Mouse (Mus musculus): ENCODE data around the gene Tyw1.

Tyw1 gene

DNA sequence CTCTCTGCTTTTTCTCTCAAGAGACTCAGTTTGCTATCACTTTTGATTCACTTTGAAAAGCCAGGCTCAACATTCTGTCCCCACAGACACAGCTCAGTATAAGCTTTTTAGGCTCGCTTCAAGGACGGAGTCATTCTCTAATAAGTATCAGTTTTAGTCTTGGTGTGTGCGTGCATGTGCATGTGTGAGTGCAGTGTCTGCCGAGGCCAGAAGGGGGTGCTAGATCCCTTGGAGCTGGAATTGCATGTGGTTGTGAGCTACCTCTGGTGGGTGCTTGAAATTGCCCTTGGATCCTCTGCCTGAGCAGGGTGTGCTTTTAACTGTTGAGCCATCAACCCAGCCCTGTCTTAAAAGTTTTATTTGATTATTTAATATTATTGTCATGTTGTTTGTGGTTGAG lies 54.7 kb downstream of the Tyw1 start:
- in situ Hi-C loops (cut with MboI, MseI), result no loop called here

DNA sequence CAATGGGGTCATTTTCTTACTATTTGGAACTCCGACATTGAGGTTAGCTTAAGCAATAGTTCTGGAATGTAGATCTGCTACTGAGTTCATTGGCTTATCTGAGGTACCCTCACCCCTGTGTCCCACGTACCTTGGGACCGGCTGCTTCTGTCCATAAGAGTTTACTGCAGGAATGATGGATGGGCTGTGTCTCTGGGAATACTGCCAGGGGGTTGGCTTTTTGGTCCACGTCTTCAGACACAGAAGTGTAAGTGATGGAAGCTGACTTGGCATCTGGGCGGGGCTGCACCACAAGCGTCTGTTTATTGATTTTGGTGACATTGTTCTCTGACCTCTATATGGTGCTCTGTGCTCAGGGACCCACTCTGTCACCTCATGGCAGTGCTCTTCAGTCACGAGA lies 55.4 kb downstream of the Tyw1 start:
- in situ Hi-C loops (cut with MboI, MseI), result no loop called here

DNA sequence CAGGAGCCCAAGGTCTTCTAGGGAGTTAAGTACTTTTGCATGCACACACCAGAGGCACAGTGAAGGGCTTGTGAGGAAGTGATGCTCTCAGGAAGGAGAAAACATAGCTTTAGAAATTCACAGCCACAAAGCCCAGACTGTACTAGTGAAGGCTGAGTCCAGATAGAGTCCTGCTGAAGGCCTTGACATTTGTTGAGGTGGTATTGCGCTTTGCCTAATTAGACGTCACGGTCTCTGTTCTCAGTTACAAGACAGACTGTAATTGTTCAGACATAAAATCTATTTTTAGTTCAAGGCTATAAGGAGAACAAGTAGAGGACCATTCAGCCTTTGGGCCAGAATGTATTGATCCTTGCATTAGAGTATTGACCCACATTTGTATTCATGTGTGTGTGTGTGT lies 58.1 kb downstream of the Tyw1 start:
- in situ Hi-C loops (cut with MboI, MseI), result no loop called here

DNA sequence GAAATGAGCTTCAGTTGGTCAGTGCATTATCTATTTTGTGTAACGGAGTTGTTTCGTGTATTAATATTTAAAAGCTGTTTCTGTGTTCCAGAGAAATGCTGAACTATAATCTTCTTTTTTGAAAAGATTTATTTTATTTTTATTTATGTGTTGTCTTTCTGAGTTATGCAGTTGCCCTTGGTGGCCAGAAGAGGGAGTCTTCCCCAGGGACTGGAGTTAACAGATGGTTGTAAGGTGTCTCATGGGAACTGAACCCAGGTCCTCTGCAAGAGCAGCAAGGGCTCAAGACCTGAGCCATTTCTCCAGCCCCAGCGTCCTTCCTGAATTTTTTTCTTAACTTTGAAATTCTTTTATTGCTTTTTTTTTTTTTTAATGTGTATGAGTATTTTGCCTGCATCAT lies 59.5 kb downstream of the Tyw1 start:
- in situ Hi-C loops (cut with MboI, MseI), result no loop called here

DNA sequence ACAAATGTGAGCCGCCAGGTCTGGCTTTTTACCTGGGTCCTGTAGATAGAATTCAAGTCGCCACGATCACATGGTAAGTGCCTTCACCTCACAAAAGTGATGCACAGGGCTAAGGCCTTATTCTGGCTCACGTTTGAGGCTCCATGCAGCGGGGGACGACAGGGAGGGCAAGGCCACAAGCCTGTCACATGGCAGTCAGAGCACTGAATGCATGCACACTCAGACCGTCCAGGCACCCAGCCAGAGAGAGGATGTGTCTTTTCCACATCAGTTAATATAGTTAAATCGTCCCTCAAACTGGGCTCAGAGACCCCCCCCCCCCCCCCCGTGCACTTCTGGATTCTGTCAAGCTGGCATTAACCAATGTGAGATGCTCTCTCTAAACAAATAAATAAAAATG lies 60.9 kb downstream of the Tyw1 start:
- in situ Hi-C loops (cut with MboI, MseI), result no loop called here

DNA sequence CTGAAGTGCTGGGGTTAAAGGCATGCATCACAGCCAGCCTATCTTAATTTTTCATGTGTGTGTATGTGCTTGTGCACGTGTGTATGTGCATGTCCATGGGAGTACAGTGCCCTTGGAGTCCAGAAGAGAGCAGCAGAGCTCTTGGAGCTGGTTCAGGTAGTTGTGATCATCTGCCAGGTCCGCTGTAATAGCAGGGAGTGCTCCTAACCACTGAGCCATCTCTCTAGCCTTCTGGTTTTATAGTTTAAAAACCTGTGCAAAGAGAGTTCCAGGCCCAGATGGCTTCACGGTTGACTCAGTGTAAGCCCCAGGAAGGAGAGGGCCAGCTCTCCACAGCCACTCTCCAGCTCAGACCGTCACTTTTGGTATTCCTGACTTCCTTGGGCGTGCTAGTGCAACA lies 64.4 kb downstream of the Tyw1 start:
- in situ Hi-C loops (cut with MboI, MseI), result no loop called here

DNA sequence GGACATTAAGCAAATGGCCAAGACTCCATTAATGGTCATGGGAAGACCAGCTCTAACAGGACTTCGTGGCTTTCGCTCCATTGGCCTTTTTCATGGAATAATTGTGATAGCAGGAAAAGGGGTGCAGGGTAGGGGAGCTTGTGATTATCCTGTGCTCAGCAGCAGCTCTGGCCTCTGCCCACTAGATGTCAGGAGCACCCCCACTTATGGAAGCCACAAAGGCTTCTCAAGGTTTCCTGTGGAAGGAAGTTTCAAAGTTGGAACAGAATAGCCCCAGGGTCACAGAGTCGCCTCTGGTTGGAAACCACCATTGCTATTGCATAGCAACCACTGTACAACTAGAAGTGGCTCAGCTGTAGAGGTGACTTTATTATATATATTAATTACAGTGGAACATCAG lies 65.1 kb downstream of the Tyw1 start:
- in situ Hi-C loops (cut with MboI, MseI), result no loop called here

DNA sequence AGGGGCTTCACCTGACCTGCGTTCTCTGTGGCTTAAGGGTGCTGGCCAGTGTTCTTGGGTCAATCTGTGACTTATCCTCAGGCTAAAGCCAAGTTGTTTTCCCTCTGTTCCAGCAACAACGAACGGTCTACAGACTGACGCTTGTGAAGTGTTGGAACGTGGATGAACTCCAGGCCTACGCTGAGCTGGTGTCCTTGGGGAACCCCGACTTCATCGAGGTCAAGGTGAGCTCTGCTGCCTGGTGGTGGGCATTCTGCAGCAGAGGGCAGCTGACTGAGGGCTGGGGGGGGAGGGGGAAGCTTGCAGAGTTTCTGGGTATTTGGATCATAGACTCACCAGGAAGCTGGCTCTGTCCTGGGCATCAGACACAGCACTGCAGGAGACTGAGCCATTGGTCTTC lies 70.1 kb downstream of the Tyw1 start:
- in situ Hi-C loops (cut with MboI, MseI), result no loop called here

DNA sequence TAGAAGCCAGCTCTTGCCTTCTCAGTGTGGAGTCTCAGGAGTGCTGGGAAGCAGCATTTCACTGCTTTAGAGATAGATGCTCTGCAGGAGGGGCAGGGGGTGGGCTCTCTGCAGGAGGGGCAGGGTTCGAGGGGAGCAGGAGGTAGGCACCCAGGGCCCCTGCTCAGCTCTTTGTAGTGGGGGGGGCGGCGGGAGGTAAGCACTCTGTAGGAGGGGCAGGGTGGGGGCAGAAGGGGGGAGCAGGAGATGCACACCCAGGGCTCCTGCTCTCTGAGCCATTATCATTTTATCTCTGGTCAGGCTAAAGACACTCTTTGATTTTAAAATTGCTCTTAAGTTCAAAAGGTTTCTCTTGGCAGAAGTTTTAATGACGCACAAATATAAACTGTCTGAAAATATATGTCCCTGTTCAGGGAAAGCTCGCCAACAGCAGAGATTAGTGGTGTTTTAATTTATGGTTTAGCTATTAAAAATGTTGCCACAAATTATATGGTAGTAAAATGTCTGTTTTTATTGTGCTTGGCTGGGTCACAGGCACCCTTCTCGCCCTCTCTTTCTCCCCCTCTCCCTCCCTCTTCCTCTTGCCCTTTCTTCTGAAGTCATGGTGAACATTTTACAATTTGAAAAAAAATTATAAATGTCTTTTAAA lies 72.3 kb downstream of the Tyw1 start:
- in situ Hi-C loops (cut with MboI, MseI), result no loop called here

DNA sequence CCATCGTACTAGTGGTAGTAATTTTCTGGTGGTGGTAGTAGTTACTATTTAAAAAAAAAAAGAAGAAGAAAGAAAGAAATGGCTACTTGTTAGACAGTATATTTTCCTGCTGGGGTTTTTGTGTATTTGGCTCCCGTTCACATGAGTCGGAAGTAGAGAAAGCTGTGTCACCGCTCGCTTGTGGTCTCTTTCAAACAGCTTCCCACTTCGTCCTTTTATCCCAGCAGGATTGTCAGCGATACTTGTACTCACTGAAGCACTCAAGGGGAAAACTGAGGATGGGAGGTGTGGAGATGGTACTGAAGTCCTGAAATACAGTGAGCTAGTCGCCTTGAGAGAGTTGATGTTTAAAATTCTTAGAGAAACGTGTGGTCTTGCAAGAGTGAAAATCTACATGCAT lies 72.9 kb downstream of the Tyw1 start:
- in situ Hi-C loops (cut with MboI, MseI), result no loop called here

DNA sequence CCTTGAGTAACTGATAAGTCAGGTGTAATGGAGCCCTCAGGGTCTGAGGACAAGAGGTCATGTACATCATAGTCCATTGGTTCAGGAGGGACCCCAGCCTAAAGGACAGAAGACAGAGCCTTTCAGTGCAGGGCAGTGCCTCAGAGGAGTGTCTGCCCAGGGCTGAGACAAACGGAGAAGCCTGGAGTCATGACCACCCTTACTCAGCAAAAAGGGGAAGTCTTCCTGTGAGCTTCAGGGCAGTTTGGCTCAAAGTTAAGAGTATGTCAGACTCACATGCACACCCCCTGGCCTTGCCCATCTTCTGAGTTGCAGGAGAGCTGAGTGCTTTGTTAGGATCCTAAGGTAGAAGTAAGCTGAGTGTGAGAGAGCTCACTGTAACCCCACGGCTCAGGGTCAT lies 74.5 kb downstream of the Tyw1 start:
- in situ Hi-C loops (cut with MboI, MseI), result no loop called here

DNA sequence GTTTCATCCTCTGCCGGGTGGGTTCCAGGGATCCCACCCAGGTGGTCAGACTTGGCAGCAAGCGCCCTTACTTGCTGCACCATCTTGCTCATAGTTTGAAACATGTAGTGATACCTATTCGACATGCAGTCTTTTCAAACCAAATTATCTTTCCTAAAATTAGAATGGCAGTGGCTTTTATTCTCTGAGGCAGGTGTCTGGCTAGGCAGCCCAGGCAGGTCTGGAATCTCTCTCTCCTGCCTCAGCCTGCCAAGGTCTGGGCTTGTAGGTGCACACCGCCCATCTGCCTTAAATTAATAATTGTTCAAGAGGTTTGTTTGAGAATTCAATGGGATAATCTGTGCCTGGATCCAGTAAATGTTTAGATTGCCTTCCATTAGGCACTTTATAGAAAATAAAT lies 75.4 kb downstream of the Tyw1 start:
- in situ Hi-C loops (cut with MboI, MseI), result no loop called here

DNA sequence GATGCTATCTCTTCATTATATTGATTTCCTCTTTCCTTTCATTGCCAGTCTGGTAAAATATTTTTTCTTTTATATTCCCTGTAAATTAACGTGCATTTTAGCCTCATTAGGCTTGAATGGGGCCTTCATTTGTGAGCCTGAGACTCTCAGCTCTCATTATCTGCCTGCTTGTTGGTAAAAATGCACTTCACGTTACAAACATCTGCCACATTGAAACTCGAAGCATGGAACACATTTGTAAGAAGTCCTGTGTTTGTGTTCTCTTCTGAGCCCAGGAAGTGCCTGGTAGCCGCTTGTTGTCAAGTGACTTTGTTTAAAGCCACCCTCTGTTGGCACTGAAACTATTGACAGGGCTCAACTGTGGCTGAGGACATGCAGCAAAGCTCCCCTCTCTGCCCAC lies 75.8 kb downstream of the Tyw1 start:
- in situ Hi-C loops (cut with MboI, MseI), result no loop called here

DNA sequence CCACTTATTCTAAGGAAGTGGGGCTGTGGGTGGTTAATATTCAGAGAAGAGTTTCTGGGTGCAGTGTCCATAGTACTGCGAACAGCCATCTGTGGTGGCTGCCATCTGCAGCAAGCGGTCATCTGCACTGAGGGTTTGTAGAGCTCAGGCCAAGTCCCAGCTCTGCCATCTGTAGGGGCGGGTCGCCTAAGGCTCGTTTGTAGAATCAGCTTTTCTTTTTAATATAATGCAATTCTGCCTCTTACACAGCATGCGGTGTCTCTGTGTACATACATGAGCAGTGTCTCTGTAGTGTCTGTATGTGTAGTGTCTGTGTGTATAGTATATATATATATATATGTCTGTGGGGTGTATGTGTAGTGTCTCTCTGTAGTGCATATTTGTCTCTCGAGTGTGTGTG lies 78.1 kb downstream of the Tyw1 start:
- in situ Hi-C loops (cut with MboI, MseI), result no loop called here

DNA sequence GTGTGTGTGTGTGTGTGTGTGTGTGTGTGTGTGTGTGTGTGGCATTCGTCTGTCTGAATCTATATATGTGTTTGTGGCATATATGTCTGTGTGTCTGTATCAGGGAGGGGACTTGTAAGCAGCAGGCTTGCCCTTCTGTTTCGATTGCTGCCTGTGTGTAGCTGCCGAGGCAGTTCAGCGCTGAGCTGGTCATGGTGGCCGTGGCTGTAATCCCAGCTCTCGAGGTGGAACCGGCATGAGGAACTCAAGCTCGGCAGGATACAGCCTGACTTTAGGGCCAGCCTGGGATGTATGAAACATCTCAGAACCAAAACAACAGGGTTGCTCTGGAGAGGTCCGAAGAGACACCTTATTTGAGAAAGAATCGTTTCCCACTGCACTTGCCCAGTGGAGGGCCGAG lies 78.6 kb downstream of the Tyw1 start:
- in situ Hi-C loops (cut with MboI, MseI), result no loop called here

DNA sequence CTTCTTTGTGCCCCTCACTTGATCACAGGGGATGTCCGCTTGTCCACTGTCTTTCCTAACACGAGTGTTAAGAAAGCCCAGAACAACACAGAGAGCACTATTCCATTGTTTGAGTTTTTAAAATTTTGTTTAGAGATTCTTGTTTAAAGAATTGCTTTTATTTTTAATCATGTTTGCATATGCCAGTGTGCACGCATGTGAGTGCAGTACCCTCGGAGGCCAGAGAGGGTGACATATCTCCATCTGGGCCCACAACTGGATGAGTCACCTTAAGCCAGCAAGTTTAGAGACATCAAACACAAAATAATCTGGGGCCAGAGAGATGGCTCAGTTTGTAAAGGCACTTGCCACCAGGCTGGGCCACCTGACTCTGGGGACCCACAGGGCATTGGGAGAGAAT lies 80.0 kb downstream of the Tyw1 start:
- in situ Hi-C loops (cut with MboI, MseI), result no loop called here

DNA sequence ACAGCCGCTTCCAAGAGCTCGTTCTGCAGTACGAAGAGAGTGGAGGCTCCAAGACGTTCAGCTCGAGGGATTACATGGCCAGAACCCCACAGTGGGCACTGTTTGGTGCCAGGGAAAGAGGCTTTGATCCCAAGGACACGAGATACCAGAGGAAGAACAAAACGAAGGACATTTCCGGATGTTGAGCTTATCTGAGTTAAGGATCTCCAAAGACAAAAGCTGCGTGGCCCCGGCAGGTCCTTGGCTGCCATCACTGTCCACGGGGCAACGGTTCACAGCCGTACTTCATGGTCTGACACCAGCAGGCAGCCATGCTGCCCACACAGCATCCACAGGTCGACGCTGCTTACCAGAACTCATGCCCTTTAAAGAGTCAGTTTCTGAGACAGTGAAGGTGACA lies 85.2 kb downstream of the Tyw1 start:
- in situ Hi-C loops (cut with MboI, MseI), result no loop called here

DNA sequence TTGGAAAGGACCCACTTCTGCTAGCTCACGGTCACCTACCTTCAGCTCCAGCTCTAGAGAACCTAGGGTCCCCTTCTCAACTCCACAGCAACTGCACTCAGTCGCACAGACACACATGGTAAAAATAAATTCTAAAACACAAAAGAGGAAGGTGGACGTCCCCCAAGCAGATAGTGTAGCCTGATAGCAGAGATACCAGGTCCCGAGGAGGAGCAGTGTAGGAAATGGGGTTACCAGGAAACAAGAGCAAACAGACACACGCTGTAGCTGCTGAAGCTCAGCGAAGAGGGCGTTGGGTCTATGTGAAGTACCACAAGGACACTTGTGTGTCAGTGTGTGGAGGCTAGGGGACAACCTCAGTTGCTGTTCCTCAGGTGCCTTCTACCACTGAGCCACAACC lies 89.6 kb downstream of the Tyw1 start:
- in situ Hi-C loops (cut with MboI, MseI), result no loop called here

DNA sequence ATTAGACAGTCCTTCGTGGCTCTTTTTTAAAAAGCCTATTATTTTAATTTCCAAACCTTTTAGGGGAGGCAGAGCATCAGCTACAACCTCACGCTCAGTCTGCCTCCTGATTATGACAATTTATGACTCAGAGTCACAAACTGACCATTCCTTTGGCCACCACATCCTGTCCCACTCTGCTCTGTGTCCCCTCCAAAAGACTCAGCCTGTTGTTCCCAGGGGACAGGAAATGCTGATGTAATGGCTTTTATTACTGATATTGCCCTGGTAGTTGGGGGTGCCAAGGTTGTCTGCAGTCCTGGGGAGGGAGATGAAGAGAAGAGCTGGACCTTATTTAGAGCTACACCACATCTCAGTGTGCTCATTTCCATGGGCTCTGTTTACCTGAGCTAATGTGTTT lies 90.5 kb downstream of the Tyw1 start:
- in situ Hi-C loops (cut with MboI, MseI), result no loop called here

DNA sequence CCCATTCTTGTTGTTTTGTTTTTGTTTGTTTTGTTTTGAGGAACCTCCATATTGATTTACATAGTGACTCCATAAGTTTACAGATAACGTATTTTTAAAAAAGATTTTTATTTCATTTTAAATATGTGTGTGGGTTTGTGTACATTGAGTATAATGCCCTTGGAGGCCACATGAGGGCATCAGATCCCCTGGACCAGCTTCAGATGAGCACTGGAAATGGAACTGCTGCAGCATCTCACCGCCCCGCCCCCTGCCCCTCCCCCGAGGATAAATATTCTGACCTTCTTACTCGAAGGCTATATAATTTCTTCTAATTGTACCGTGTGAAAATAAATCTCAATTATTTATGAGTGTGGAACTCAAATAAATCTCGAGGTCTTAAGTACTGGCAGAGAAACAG lies 99.8 kb downstream of the Tyw1 start:
- in situ Hi-C loops (cut with MboI, MseI), result no loop called here

DNA sequence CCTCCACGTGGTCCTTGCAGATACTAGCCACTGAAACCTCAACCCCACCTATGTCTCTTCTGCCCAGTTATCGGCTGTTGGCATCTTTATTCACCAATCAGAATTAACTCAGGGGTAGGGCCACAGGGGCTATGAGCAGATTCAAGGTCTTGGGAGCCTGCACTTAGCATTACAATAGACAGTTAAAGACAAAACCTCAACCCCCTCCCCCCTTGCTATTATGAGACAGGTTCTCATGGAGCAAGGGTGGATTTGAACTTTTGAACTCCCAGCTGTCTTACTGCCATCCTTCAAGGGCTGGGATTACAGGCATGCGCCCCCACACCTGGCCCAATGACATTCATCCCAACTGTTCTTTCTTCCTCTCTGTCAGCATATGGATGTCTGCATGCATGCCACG lies 107.7 kb downstream of the Tyw1 start:
- in situ Hi-C loops (cut with MboI, MseI), result no loop called here

DNA sequence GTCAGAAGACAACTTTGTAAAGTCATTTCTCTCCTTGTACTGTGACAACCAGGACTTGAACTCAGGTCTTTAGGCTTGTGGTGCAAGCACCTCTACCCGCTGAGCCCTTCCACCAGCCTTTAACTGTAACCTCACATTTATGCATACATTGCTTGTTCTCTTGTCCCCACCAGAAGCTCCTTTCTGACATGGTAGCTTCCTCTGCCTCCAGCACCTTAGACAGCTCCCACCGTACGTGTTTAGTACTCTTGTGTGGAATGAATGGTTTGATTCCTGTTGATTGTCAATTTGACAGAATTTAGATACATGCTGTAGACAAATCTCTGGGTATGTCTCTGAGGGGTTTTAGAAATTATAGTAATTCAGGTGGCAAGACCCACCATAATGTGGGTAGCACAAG lies 108.4 kb downstream of the Tyw1 start:
- in situ Hi-C loops (cut with MboI, MseI), result no loop called here

DNA sequence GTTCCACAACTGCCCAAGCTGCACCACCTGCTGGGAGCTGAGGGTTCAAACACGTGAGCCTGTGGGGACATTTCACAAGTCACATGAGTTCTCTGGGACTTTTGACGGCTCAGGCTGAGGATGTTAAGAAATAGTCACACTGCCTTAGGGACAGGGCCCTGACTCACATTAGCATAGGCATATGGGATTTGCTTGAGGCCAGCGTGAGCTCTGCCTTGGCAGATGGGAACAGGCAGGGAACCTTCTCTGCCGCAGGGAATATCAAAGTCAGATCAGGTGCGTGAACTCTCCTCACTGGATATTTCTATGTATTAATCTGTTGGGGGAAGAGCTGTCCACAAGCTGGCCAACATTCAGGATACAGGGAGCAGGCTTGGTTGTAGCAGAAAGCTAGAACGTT lies 112.8 kb downstream of the Tyw1 start:
- in situ Hi-C loops (cut with MboI, MseI), result no loop called here

DNA sequence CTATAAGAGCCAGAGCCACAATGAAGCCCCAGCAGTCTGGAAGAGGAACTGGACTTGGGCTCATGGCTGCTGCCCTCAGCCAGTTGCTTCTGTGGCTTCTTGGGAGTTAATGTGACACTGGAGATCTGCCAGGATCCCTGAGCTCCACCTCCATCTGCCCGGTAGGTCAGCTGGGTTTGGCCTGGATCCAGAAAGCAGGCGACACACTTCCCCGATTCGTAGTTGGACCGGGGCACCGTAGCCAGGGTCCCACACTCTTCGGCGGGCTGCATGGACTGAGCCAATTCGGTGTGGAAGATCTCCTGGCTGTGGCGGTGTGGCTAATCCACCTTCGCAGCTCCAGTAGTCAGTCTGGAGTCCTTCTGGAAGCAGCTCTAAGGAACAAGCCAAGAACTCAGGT lies 113.8 kb downstream of the Tyw1 start, which contains the start of gene Caln1:
Caln1 (plus strand) TSS at position 219 of the 400 bp plus-strand sequence.
- in situ Hi-C loops (cut with MboI, MseI), result no loop called here
